Mouse (Mus musculus) G1E (cell line): ENCODE measurements around the gene Eif4a1.

Experiments
- CTCF ChIP-seq: IDR thresholded peaks from 2 replicates; pipeline ENCODE4 v1.5.1; 2012; ENCODE audit warnings: low read depth, low read length, inconsistent platforms, mixed read lengths
- POLR2AphosphoS5 ChIP-seq: IDR thresholded peaks from 2 replicates; pipeline ENCODE4 v1.6.1; 2012; ENCODE audit warnings: low read depth, low read length, inconsistent platforms; ENCODE audit not compliant: insufficient replicate concordance
- TAL1 ChIP-seq: conservative IDR thresholded peaks from 2 replicates; pipeline ENCODE4 v1.6.1; 2012; ENCODE audit warnings: low read depth, low read length, inconsistent platforms, mixed read lengths

DNA sequence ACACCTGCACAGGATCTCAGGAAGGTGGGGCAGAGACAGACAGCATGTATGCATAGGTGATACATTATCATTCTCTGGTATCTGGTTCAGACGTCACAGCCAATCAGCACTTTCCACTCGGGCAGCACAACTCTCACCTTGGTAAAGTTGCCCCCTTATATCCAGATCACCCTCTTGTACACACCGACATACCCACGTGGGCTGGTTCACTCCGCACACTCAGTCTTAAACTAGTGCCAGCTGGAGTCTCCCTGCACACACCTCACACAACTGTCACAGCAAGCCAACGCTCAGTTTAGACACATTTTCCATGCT, 22.8 kb upstream of the Eif4a1 start:
- TF ChIP-seq CTCF (no peak), POLR2AphosphoS5 (no peak), TAL1 (no peak)
